Mouse (Mus musculus) 3134 (cell line): ENCODE measurements around the gene Rnf157.
"Not testable (repeated sequence)": the region's sequence is repeated elsewhere in the genome, so short reads cannot be mapped to it uniquely, and the experiment has no call there.

Source experiments
- DNase-seq: peaks from one replicate; pipeline ENCODE4 v3.0.0-alpha.2; 2011; ENCODE audit warnings: low spot score; ENCODE audit not compliant: insufficient read length; ENCODE audit errors: extremely low read depth

The Rnf157 gene

DNA sequence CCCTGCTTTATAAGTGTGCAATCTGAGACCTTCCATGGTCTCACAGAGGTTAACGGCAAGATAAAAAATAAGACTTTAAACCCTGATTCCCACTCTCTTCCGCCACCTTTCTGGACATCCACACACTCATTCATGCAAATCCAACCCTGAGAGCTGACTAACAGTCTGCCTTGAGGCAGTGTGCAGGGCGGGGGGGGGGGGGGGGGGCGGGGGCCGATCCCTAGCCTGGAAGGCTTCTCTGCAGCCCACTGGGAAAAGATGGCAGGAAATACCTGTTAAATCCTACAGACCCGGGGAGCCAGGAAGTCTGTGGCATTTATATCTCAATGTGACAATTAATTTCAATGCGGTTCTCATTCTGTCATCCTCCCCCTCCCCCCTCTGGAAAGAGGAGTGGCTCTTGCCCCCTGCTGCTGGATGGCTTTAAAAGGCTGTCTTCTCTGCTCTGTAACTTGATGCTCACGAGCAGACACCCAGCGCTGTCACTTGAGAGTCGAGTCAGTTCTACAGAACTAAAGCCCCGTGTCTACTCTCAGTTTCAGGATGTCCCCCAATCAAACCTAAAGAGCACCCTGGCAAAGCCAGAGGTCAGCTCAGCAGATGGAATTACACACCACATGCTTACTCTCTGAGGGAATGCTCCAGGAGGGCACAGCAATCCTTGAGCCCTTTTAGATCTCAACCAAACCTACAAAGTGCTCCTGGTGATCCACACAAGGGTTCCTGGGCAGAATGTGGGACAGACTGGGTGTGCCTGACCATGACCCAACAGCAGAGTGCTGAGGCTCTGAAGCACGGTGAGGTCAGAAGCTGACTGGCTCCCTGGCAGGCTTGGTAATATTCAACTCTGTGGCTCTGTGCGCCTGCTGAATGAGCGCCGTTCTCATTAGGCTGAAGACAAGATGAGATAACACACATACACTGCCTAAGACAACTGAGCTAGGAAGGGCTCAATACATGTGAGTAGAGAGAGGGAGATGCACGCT, 25.5 kb downstream of the Rnf157 start:
- no peak for DNase-seq

DNA sequence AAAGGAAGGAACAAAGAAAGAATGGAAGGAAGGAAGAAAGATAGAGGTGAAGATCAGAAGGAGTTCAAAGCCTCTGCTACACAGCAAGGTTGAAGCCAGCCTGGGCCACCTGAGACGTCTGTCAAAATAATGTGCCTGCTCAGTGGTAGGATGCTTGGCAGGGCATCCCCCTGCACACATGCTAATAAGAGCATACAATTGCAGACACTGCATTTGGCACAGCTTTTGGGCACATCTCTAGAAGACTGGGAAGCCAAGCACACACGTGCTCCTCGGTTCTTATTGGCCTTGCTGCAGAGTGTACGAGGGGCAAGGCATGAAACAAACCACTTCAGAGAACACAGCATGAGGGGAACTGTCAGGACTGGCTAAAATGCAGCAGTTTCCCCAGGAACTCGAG, 26.8 kb downstream of the Rnf157 start:
- no peak for DNase-seq

DNA sequence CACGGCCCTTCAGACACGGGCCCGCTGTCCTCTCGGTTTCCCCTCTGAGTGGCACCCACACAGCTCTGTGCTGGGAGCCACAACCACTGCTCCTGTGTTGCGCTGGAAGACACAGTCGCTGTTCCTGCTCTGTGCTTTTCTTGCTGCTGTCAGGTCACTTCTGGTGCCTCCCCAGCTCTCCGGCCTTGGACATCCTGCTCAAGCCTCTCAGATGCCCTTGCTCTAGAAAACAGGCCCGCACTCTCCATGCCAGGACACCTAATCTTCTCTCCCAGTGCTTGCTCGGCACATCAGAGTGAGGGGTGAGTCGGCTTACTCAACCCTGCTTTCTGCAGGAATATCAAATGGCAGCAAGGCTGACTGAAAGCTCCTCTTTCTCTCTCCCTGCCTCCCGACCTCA, 28.7 kb downstream of the Rnf157 start:
- no peak for DNase-seq

- not testable (repeated sequence) for DNase-seq
Measured at GRCm38 (mm10) chr11:116383070-116383469, 29.8 kb downstream of the Rnf157 start.

DNA sequence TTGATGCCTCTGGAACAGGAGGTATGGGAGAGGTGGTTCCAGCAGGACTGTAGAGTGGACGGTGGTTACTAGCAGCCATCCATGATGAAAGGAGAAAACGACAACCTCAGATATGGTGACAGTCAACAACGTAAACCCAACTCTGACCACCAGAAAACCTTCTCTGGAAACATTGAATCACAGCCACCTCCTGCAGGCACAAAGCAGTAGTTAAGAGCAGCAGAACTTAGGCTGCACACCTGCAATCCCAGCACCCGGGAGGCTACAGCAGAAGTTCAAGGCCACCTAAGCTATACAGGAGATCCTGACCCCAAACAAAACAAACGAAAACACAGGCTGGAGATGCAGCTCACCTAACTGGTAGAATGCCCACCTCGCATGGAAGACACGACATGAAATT, 32.1 kb downstream of the Rnf157 start:
- no peak for DNase-seq

DNA sequence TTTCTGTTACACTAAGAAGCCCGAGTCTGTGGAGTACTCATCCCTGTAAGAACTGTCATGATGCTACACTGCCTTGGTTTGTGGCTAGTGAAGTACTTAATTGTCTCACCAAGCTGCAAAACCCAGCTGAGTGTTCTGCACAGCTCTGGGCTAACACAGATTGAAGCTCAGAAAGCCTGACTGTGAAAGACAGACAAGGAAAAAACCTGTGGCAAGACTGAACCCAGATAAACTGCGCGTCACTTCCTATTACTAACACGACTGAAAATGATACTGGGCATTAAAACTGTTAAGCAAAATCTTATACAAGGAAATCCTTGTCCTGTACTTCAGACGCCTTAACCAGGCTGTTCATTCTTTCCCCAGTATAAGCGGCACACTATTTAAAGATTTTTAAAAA, 33.3 kb downstream of the Rnf157 start:
- DNase-seq: no peak

DNA sequence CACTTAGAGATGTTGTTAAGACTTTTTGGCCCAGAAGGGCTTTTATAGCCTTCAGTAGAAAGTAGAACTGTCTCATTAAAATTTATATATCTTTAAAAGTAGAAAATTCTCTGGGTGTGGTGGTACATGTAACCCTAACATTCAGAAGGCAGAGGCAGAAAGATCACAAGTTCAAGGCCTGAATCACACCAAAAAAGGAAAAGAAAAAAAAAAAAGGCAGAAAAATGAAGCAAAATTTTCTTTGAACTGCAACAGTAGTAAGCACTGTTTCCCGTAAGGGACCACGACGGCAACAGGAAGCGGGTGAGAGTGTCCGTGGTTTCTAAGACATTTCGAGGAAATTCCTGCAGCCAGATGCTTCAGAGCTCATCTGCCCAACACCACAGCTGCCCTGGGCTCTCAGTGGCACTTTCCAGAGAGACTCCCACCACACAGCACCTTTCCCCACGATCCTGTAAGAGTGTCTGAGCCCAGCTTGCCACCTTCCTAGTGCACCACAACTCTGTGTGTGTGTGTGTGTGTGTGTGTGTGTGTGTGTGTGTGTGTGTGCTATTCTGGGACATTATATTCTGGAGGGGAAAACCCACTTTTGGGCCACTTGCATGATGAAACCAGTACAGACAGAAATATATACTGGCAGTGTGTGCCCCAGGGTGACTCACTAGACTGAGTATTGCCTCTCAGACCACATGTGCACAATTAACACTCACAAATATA, 35.7 kb downstream of the Rnf157 start:
- peak; percentile 60 for DNase-seq

DNA sequence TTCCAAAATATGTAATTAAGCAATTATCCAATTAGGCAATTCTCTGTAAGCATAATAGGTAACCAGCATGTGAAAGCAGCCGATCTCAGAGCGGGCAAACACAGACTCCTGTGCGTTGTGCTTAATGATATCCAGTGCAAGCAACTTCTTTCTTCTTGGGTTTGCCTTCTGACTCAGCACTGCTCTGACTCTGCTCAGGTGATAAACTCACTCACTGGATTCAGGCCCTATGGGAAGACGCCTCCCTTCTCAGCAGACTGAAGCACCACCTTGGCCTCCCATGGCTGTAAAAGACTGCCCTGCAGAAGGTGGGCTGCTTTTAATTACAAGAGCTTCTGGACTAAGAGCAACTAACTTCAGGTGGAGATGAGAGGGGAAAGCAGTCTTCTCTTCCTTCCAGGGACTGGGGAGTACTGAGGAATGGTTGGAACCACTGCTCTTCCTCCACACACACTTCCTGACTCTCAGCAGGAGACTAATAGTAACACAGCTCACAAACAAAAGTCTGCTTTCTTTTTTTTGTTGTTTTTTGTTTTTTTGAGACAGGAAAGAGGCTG, 40.9 kb downstream of the Rnf157 start:
- DNase-seq: no peak

DNA sequence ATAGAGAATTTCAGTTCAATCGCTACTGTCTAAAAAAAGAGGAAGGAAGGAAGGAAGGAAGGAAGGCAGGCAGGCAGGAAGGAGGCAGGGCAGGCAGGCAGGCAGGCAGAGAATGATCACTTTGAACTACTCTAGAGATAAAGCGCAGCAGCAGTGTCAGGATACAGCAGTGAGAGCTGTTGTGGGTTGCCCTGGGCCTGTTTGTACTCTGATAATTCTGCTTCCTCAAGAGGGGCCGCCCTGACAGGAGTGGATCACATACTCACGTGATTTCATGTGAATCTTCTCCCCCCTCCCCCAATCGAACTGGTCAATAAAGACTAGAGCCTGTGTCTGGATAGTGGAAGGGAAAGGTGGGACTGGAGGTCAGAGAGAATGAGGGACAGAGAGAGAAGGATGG, 43.2 kb downstream of the Rnf157 start:
- DNase-seq: no peak

GRCm38 (mm10) chr11:116369051-116369450, 43.8 kb downstream of the Rnf157 start:
- peak; percentile 46 for DNase-seq

DNA sequence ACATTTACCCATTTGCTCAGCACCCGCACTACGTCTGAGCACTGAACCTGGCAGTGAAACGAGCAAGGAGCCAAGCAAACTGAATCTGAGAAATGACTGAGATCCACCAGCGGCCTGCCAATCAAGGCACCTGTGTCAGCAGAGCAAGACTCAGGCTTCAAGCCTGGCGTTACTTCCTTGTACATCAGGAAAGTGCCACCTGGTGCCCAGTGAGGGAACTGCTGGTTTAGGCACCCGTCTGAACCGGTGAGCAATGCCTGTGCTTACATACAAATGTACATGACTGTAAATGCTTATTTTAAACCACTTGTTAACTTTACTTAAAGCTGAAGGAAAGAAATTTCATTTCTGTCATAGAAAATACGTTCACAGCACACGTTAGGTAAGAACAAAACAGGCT, 44.7 kb downstream of the Rnf157 start:
- DNase-seq: peak; percentile 63

- no peak for DNase-seq
Measured at GRCm38 (mm10) chr11:116366647-116367046, 46.2 kb downstream of the Rnf157 start.

DNA sequence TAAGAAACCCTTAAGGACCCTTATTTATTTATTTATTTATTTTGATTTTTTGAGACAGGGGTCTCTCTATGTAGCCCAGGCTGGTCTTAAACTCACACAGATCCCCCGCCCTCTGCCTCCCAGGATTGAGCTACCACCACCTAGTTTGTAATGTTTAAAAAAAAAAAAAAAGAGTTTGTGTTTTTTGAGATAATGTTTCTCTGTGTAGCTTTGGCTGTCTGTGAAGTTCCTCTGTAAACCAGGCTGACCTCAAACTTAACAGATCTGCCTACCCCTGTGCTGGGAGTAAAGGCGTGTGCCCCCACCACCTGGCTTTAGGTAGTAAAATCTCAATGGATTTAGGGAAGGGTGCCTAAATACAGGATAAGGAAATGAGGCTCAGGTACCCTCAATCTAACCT, 46.7 kb downstream of the Rnf157 start:
- DNase-seq: no peak

GRCm38 (mm10) chr11:116365432-116365831, 47.4 kb downstream of the Rnf157 start:
- no peak for DNase-seq

DNA sequence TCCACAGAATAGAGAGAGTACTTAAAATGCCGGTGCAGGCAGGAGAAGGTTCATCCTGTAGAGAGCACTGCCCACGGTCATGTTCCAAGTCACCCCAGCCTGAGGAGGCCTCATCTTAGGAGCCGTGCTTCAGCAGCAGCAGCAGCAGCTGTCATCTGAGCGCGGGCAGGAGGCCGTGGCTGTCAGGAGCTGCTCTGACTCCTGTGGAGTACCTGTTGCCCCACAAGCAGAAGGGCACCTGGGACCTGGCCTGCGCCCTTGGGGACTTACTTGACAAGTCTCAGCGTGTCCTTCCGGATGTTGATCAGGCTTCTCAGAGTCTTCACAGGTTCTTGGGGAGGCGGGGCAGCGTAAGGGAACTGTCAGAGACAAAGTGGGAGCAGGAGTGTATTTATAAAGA, 50.8 kb downstream of the Rnf157 start:
- no peak for DNase-seq

GRCm38 (mm10) chr11:116360915-116361314, 51.9 kb downstream of the Rnf157 start:
- not testable (repeated sequence) for DNase-seq

DNA sequence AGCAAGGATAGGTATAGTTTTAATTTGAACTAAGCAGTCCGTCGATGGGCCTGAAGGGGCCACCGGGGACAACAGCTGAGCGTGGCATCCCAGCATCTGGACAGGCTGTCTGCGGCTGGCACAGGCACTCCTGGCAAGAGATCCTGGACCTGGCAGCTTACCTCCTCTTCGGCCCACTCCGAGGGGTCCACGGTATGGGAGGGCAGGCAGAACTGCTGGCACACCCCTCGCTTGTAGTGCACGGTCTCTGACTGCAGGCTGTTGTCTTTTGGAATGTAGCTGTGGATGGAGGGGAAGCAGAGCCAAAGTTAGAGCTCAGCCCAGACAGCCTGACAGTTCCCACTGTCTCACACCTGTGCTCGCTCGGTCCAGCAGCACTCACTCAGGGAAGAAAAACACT, 53.2 kb downstream of the Rnf157 start:
- no peak for DNase-seq

DNA sequence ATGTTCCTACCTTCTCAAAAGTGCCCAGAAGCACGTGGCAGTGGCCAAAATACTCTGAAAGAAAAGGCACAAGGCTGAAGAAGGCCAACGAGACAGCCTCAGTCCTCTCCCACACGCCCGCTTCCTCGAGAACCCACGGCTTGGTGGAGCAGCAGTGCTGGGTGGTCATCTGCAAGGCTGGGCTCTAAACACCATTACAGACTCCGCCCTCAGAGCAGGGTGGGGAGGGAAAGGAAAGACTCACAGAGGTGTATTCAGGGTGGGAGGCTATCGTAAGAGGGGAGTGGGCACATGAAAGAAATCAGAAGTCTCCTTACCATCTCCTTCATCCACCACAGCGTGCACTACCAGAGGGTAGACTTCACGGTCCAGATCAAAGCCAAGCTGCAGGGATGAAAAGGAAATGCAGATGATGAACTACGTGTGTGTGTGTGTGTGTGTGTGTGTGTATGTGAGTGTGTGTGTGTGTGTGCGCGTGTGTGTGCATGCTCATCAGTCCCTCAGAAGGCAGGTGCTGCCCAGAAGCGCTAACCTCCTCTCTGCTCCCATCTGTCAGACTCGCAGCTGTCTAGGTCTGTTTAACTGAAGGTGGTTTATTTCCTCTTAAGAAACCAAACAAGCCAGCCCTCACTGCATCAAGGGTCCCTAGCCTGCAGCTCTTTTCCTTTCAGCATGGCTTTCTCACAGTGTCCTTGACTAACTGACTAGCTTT, 53.8 kb downstream of the Rnf157 start:
- DNase-seq: no peak

DNA sequence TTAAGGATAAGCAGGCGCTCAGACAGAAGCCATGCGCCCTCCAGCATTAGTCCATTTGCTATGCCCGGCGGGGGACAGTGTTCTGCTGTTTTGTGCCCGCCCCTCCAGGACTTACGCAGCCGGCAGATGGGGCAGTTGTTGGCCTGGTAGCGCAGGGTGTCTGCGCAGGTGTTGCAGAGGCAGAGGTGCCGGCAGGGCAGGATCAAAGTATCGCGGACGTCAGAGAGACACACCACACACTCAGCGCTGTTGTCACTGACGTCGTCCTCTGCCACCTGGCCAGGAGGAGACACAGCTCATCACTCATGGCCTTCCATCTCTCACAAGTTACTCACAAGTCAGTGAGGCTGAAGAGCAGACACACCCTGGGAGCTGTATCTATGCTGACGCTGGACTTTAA, 58.3 kb downstream of the Rnf157 start:
- no peak for DNase-seq

- DNase-seq: no peak
Measured at GRCm38 (mm10) chr11:116353535-116353934, 59.3 kb downstream of the Rnf157 start.

DNA sequence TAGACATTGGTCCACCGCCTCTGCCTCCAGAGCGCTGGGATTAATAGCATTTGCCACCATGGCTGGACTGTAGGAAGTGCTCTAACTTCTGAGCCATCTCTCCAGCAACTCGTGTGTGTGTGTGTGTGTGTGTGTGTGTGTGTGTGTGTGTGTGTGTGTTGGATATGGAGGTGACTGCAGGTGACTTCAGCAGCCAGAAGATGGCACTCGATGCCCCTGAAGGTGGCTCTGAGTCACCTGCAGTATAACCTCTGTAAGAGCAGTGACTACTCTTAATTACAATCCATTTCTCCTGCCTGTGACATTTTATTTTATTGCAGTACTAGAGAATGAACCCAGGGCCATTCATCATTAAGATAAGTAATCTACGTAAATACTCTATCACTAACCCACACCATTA, 61.5 kb downstream of the Rnf157 start:
- DNase-seq: no peak
